Comparison of ENCODE assay signal across 11 mouse cellular contexts in genomic region chr5:136759781-136760180, GRCm38 (mm10).
DNase-seq lines count a peak whose midpoint lies in the region; ATAC-seq and TF ChIP-seq lines count a peak whose summit lies in the region.
"Had no signal": no experiment of that assay in that cellular context is flagged by ENCODE, and none has a peak within 500 bp of the region (broad histone marks: within the 10 kb centered on the region; RNA-seq: fewer than 3 reads in every experiment).

No protein-coding gene starts in this region.

- no peaks in the 10 kb centered on the region for H3K9me3 ChIP-seq in heart, postnatal 0 days (replicated peaks; ENCODE audit: control insufficient read depth, low read length)
- no peaks in the 10 kb centered on the region for H3K9me3 ChIP-seq in midbrain, postnatal 0 days (ENCODE audit: low read length)
- H3K9me3 ChIP-seq in midbrain, embryonic 10.5 days (replicated peaks) = no peaks in the 10 kb centered on the region
- H3K9me3 ChIP-seq: neural tube, embryonic 12.5 days had no signal

- no peak overlapping the region for H3K9ac ChIP-seq in heart, postnatal 0 days (replicated peaks; ENCODE audit: low read depth, low read length)
- no peak overlapping the region for H3K9ac ChIP-seq in midbrain, postnatal 0 days (replicated peaks; ENCODE audit: low read length, poor library complexity, severe bottlenecking)
- H3K9ac ChIP-seq: neural tube, embryonic 12.5 days had no signal

- DNase-seq in heart, postnatal 0 days (ENCODE audit: low spot score) = no peak
- no peak for DNase-seq in heart, adult 18-20 months
- DNase-seq in midbrain, postnatal 0 days (ENCODE audit: low spot score) = no peak
- DNase-seq in midbrain, embryonic 10.5 days (ENCODE audit: low spot score) = no peak
- DNase-seq in ZHBTc4 (ENCODE audit: low read depth, low spot score) = peak; percentile 75
- no peak for DNase-seq in gastrocnemius, postnatal 4 days (ENCODE audit: low spot score in 2 of 2)
- DNase-seq in layer of hippocampus, adult 18-20 months (ENCODE audit: low spot score in 2 of 2) = no peak
- DNase-seq: heart, postnatal 10 days; kidney, postnatal 25 days had no signal

- TF ChIP-seq POLR2A in small intestine, adult 2 months (IDR thresholded peaks at IDR 0.05; ENCODE audit: low read depth, low read length) = no peak

- 44% methylated on average over 6 of the region's 6 CpGs for WGBS in heart, postnatal 0 days
- 46% methylated on average over 6 of the region's 6 CpGs for WGBS in midbrain, postnatal 0 days
- WGBS in midbrain, embryonic 10.5 days = 57% methylated on average over 6 of the region's 6 CpGs
- WGBS in small intestine, adult 2 months = 44% methylated on average over 6 of the region's 6 CpGs

- TF ChIP-seq EP300 in heart, postnatal 0 days (IDR thresholded peaks at IDR 0.05; ENCODE audit: low read depth) = no peak

- ATAC-seq in heart, postnatal 0 days (ENCODE audit: insufficient read depth, low read depth) = no peak
- ATAC-seq in midbrain, postnatal 0 days (ENCODE audit: low FRiP score) = no peak

- H3K27me3 ChIP-seq in heart, postnatal 0 days (ENCODE audit: control insufficient read depth, insufficient read depth, low read length) = no peaks in the 10 kb centered on the region
- no peaks in the 10 kb centered on the region for H3K27me3 ChIP-seq in midbrain, postnatal 0 days (ENCODE audit: insufficient read depth, low read length)
- no peaks in the 10 kb centered on the region for H3K27me3 ChIP-seq in midbrain, embryonic 10.5 days (ENCODE audit: low read depth, poor library complexity, severe bottlenecking)
- no peaks in the 10 kb centered on the region for H3K27me3 ChIP-seq in small intestine, adult 2 months (ENCODE audit: control insufficient read depth, insufficient read depth, low read length)
- H3K27me3 ChIP-seq: neural tube, embryonic 12.5 days had no signal

- no peaks in the 10 kb centered on the region for H3K4me1 ChIP-seq in heart, postnatal 0 days (ENCODE audit: control insufficient read depth, insufficient read depth)
- H3K4me1 ChIP-seq in midbrain, postnatal 0 days (ENCODE audit: insufficient read depth, low read length) = no peaks in the 10 kb centered on the region
- H3K4me1 ChIP-seq in midbrain, embryonic 10.5 days = no peaks in the 10 kb centered on the region
- no peaks in the 10 kb centered on the region for H3K4me1 ChIP-seq in small intestine, adult 2 months (ENCODE audit: control insufficient read depth, insufficient read depth, insufficient read length, low read length)
- H3K4me1 ChIP-seq: neural tube, embryonic 12.5 days had no signal

- TF ChIP-seq CTCF in heart, postnatal 0 days (IDR thresholded peaks at IDR 0.05; ENCODE audit: low read depth) = peak; percentile 21; the same call in 1 of the 2 replicates
- peak; percentile 63 for TF ChIP-seq CTCF in midbrain, postnatal 0 days (IDR thresholded peaks at IDR 0.05)
- peak; percentile 51; the same call in 1 of the 2 replicates for TF ChIP-seq CTCF in small intestine, adult 2 months (IDR thresholded peaks at IDR 0.05; ENCODE audit: extremely low read depth, insufficient read length, insufficient replicate concordance, low read depth, low read length)

- no peak overlapping the region for H3K27ac ChIP-seq in heart, postnatal 0 days (ENCODE audit: low read depth)
- H3K27ac ChIP-seq in midbrain, postnatal 0 days (ENCODE audit: low read depth, low read length) = no peak overlapping the region
- H3K27ac ChIP-seq in midbrain, embryonic 10.5 days (replicated peaks) = no peak overlapping the region
- H3K27ac ChIP-seq in small intestine, adult 2 months (ENCODE audit: insufficient read depth, low read depth, low read length) = no peak overlapping the region
- H3K27ac ChIP-seq: neural tube, embryonic 12.5 days had no signal

- no peak overlapping the region for H3K4me3 ChIP-seq in heart, postnatal 0 days (ENCODE audit: low read depth, low read length)
- H3K4me3 ChIP-seq in midbrain, postnatal 0 days (ENCODE audit: low read depth, low read length) = no peak overlapping the region
- no peak overlapping the region for H3K4me3 ChIP-seq in midbrain, embryonic 10.5 days
- H3K4me3 ChIP-seq in small intestine, adult 2 months (ENCODE audit: low read depth, low read length) = no peak overlapping the region
- H3K4me3 ChIP-seq: neural tube, embryonic 12.5 days had no signal

- no peak overlapping the region for H3K4me2 ChIP-seq in heart, postnatal 0 days (ENCODE audit: low read depth, low read length)
- H3K4me2 ChIP-seq in midbrain, postnatal 0 days (ENCODE audit: low read depth, low read length, poor library complexity, severe bottlenecking) = no peak overlapping the region
- H3K4me2 ChIP-seq: neural tube, embryonic 12.5 days had no signal

- no peaks in the 10 kb centered on the region for H3K36me3 ChIP-seq in heart, postnatal 0 days (replicated peaks; ENCODE audit: control insufficient read depth, insufficient read depth, low read length)
- no peaks in the 10 kb centered on the region for H3K36me3 ChIP-seq in midbrain, postnatal 0 days (ENCODE audit: insufficient read depth, low read length)
- no peaks in the 10 kb centered on the region for H3K36me3 ChIP-seq in midbrain, embryonic 10.5 days
- H3K36me3 ChIP-seq in small intestine, adult 2 months (ENCODE audit: control insufficient read depth, insufficient read depth, low read length) = no peaks in the 10 kb centered on the region
- H3K36me3 ChIP-seq: neural tube, embryonic 12.5 days had no signal
